Mouse (Mus musculus): ENCODE data around the gene Zdhhc19.

The Zdhhc19 gene

GRCm38 (mm10) chr16:32495965-32496364 is at the start of gene Zdhhc19:
Gene Zdhhc19, plus strand, starts transcription at chr16:32496265.
- DNase-seq (ENCODE audit: low read depth) = no peak

DNA sequence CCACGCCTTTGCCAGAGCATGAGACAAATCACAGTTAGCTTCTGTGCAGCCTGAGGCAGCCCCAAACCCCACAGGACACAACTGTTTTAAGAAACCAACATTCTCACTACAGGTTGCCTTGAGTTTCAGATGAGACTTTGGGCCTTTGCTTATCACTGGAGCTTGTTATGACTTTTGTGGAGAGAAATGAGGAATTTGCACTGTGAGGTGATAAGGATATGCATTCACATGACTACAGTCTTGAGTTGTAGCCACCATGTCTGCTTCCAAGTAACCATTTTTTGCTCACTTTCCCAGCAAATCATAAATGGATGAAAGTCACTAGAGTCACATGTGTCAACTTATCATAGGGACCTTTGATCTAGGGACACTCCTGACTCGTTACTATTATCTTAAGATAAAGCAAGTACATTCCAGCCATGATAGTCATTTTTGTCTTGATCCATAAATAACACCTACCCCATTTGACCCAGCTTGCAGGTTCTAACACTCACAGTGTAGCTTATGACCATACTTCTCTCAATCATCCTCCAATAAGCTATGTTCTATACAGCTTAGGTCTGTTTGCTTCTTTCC is 49.4 kb upstream of the Zdhhc19 start:
- DNase-seq (ENCODE audit: low read depth) = no peak

DNA sequence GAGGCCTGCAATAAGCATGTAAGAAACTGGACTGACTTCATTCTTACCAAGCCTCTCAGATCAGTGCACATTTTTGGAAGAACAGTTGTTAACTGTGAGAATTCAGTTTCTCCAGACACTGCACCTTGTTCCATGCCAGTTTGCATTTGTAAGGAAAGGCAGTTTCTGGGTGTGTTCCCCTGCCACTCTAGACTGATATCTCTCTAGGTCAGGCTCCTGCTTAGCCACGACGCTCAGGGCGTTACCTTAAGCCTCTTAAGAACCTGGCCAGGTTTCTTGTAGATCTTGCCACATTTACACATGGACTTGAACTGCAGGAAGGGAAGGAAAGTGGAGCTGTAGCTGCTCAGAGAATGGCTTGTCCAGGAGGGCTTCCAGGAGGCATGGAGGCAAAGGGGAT is 46.4 kb upstream of the Zdhhc19 start:
- DNase-seq (ENCODE audit: low read depth) = no peak

DNA sequence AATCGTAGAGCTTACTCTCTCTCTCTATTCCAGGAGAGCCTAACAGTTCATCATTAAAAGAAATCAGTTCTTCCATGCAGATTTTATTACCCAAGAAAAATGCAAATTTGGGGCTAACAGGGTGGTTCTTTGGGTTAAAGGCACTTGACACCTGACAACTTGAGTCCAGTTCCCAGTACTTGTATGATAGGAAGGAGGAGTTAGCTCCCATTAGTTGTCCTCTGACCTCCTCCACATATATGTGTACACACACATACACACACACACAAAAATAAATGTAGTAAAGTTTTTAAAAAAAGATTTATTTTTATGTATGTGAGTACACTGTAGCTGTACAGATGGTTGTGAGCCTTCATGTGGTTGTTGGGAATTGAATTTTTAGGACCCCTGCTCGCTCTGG is 45.9 kb upstream of the Zdhhc19 start:
- DNase-seq (ENCODE audit: low read depth) = no peak

- DNase-seq (ENCODE audit: low read depth) = no peak
Measured at GRCm38 (mm10) chr16:32453102-32453501, 43.0 kb upstream of the Zdhhc19 start.

- DNase-seq (ENCODE audit: low read depth) = no peak
Measured at GRCm38 (mm10) chr16:32454646-32455045, 41.4 kb upstream of the Zdhhc19 start.

DNA sequence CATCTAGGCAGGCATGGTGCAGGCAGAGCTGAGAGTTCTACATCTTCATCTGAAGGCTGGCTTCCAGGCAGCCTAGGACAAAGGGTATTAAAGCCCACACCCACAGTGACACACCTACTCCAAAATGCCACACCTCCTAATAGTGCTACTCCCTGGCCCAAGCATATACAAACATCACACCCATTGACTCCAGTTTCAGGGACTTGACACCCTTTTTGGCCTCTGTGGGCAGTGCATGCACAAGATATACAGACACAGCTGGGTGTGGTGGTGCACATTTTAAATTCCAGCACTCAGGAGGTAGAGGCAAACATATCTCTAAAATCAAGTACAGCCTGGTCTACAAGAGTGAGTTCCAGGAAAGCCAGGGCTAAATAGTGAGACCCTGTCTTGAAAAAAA is 40.0 kb upstream of the Zdhhc19 start:
- no peak for DNase-seq (ENCODE audit: low read depth)

DNA sequence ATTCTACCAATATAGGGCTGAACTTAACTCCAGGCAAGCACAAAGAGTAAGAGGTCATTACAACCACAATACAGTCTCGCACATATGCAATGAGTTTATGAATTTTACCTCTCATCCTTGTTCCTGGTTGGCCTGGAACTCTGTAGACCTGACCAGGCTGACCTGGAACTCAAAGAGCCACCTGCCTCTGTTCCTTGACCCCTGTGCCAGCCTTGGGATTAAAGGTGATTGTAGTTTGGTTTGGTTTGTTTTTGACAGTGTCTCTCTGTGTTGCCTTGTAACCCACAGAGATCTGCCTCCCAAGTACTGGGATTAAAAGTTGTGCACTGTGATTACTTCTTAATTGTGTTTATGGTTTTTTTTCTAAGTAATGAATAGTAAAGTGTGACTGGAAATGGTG is 39.3 kb upstream of the Zdhhc19 start:
- no peak for DNase-seq (ENCODE audit: low read depth)

DNA sequence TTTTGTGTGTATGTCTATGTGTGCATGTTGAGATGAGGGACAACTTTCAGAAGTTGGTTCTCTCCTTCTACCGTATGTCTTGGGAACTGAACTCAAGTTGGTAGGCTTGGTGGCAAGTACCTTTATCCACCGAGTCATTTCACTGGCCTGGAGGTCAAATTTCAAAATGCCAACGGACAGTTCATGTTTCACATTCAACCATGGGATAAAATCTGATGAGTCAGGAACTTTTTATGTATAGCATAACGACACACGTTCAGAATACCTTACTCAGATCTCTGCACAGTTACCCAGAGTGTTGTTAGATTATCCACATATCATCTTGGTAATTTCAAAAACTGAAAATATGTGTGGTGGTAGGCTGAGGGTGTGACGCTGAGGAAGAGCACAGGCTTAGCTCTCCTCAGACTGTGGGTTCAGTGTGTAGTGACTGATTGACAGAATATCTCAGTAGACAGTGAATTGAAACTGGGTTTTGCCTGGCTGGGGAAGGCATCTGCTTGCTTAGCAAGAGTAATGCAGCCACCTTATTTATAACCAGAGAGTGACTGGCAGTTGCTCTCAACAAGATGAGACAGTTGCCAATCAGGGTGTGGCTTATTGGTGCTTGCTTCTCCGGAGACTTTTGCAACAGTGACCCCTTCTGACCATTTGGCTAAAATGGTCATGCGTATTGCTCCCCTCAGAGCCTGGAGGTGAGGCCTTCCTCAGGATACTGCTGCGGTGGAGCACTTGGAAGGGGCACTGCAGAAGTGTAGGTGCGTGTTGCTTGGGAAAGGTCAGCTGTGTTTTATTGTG is 38.3 kb upstream of the Zdhhc19 start:
- DNase-seq (ENCODE audit: low read depth) = peak; percentile 35

DNA sequence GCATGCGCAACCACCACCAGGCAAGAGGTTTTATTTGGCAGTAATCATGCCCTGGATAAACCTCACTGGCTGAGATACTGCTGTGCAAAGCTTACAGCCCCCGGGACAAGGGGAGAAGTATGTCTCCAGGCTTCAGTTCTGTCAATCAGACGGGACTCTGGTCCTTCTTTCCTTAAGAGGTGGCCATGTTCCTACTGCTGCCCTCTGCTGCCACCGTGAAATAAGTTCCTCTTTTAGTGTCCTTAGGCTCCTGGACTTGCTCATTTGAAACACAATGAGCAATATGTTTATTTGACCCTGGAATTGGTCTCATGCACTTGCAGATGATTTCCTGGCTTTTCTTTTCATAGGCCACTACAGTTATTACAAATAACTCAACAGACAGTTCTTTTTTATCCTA is 35.5 kb upstream of the Zdhhc19 start:
- no peak for DNase-seq (ENCODE audit: low read depth)

DNA sequence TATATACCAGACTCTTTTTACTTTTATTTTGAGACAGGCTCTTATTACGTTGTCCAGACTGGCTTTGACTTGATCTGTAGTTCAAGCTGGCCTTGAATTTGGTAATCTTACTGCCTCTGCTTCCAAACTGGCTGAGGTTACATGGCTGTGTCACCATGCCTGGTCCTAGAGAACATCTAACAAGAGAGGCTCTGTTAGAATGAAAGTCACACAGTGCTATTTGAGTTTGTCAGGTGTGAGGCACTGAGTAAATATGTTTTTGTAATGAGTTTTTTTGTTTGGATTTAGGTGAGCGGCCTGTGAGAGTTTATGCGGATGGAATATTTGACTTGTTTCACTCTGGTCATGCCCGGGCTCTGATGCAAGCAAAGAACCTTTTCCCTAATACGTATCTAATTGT is 34.4 kb upstream of the Zdhhc19 start:
- no peak for DNase-seq (ENCODE audit: low read depth)

DNA sequence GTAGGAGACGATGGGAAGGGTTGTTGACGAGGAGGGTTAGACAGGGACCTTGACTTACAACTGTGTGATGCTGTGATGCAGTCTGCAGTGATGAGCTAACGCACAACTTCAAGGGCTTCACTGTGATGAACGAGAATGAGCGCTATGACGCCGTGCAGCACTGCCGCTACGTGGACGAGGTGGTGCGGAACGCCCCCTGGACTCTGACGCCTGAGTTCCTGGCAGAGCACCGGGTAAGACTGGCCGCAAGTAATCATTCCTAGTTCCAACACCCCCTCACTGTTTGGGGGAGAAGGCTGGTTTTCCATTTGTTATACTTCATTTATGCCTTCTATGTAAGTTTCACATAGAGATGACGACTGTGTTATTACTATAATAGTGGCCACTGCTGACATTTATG is 33.1 kb upstream of the Zdhhc19 start:
- DNase-seq (ENCODE audit: low read depth) = no peak

GRCm38 (mm10) chr16:32463426-32463825 is 32.6 kb upstream of the Zdhhc19 start:
- DNase-seq (ENCODE audit: low read depth) = no peak

- DNase-seq (ENCODE audit: low read depth) = no peak
Measured at GRCm38 (mm10) chr16:32464908-32465307, 31.2 kb upstream of the Zdhhc19 start.

DNA sequence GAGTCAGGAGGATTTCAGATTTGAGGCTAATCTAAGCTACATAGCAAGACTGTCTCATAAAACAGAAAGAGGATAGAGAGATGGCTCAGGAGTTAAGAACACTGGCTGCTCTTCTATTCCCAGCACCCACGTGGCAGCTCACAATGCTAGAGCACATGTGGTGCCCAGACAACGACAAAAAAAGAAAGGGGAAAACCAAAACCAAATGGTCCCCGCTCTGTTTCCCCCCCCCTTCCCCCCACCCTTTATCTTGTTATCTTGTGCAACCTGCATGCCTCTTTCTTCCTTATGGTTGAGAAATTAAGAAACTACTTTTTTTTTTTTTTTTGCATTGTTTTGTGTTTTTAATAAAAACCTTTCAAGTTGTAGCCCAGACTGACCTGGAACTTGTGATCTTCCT is 27.6 kb upstream of the Zdhhc19 start:
- no peak for DNase-seq (ENCODE audit: low read depth)

- DNase-seq (ENCODE audit: low read depth) = no peak
Measured at GRCm38 (mm10) chr16:32469404-32470105, 26.5 kb upstream of the Zdhhc19 start.

DNA sequence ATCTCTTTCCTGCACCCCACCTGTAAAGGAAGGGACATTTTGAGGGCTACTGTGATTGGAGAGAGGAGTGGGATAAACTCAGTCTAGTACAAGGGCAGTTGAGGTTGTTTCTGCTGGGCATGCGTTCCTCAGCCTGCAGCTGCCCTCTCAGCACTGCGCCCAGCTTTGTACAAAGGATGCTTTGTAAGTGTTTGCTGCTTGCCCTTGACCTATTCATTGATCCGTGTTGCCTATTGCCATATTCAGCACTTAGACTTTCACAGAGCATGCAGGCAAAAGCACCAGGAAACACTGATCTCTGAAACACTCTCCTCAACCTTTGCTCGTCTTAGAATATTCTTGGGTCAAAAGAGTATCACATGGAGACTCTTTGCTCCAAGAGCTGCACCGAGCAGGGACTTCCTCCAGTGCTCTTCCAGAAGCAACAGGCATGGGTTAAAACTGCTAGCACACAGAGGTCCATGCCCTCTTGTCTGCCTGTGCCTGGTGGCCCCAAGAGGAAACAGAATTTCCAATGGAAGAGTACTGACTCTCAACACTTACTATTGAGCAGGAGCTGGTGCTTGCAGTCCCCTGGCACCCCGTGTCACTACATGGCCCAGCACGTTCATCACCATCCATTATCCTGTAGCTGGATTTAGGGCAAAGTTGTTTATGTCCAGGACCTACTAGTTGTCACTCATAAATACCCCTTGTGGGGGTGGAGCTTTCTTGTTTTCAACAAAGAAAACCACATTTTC is 23.6 kb upstream of the Zdhhc19 start:
- DNase-seq (ENCODE audit: low read depth) = no peak

GRCm38 (mm10) chr16:32477315-32477714 is 18.8 kb upstream of the Zdhhc19 start:
- no peak for DNase-seq (ENCODE audit: low read depth)

GRCm38 (mm10) chr16:32479415-32479814 is 16.6 kb upstream of the Zdhhc19 start:
- no peak for DNase-seq (ENCODE audit: low read depth)

GRCm38 (mm10) chr16:32484431-32484871 is 11.6 kb upstream of the Zdhhc19 start:
- no peak for DNase-seq (ENCODE audit: low read depth)

GRCm38 (mm10) chr16:32485209-32485608 is 10.9 kb upstream of the Zdhhc19 start:
- DNase-seq (ENCODE audit: low read depth) = no peak

- no peak for DNase-seq (ENCODE audit: low read depth)
Measured at GRCm38 (mm10) chr16:32486046-32486445, 10.0 kb upstream of the Zdhhc19 start.

Data from fibroblast of lung, adult 2 months (primary cell).